Mouse (Mus musculus) embryonic facial prominence, embryonic 13.5 days (tissue): ENCODE results near the gene Tmem117. TPM values are rescaled to one million over a fixed set of nuclear protein-coding genes. Genes with fewer than 3 reads are reported as not detected.

ENCODE experiments used
- ATAC-seq: fragments of 200-750 bp; cut with Nextera tagmentation; 2 replicates; pipeline ENCODE4 v1.8.0; 2017; ENCODE audit warnings: low read depth; ENCODE audit not compliant: insufficient number of reproducible peaks, insufficient read depth, low FRiP score, low TSS enrichment
- H3K27ac ChIP-seq: fragments of 300-500 bp; sonication (generic); 2 replicates; pipeline ENCODE4 v1.5.1; 2015; ENCODE audit warnings: moderate library complexity, mild to moderate bottlenecking, inconsistent platforms
- H3K27me3 ChIP-seq: fragments of 300-500 bp; sonication (generic); 2 replicates; pipeline ENCODE4 v1.6.1; 2015; ENCODE audit warnings: mild to moderate bottlenecking, inconsistent platforms
- H3K36me3 ChIP-seq: fragments of 300-500 bp; sonication (generic); 2 replicates; pipeline ENCODE4 v1.6.1; 2015; ENCODE audit warnings: mild to moderate bottlenecking, inconsistent platforms
- H3K4me1 ChIP-seq: fragments of 300-500 bp; sonication (generic); 2 replicates; pipeline ENCODE4 v1.6.1; 2015; ENCODE audit warnings: inconsistent platforms
- H3K4me2 ChIP-seq: fragments of 300-500 bp; sonication (generic); 2 replicates; pipeline ENCODE4 v1.6.1; 2015; ENCODE audit warnings: moderate library complexity, mild to moderate bottlenecking, inconsistent platforms
- H3K4me3 ChIP-seq: fragments of 300-500 bp; sonication (generic); 2 replicates; pipeline ENCODE4 v1.5.1; 2015; ENCODE audit warnings: mild to moderate bottlenecking, inconsistent platforms
- H3K9ac ChIP-seq: fragments of 300-500 bp; sonication (generic); 2 replicates; pipeline ENCODE4 v1.6.1; 2015; ENCODE audit warnings: mild to moderate bottlenecking, inconsistent platforms
- H3K9me3 ChIP-seq: fragments of 300-500 bp; sonication (generic); 2 replicates; pipeline ENCODE4 v1.6.1; 2016; ENCODE audit warnings: inconsistent platforms
- WGBS: fragments of 180-500 bp; shearing (Covaris S2); methylation state at CpG from one replicate; pipeline ENCODE4 v1.1.7; 2015; ENCODE audit warnings: mixed read lengths; 5-methylcytosine and 5-hydroxymethylcytosine counted together
- polyA plus RNA-seq: library from polyadenylated mRNA; unstranded; fragments of >200 nt; fragmentation: Nextera tagmentation; extraction: Ambion mirVana; gene quantifications from 2 replicates; pipeline ENCODE4 v1.2.1, GENCODE M21; 2015

The Tmem117 gene
- polyA plus RNA-seq, 1 experiment from 2014 or later, result 5.0 TPM

GRCm38 (mm10) chr15:94904672-94905407, 275.8 kb downstream of the Tmem117 start:
- Histone ChIP-seq H3K9ac (no peak overlapping the region), H3K4me3 (no peak overlapping the region), H3K27me3 (no peaks in the 10 kb centered on the region), H3K36me3 (no peaks in the 10 kb centered on the region), H3K9me3 (no peaks in the 10 kb centered on the region), H3K4me1 (no peaks in the 10 kb centered on the region), H3K27ac (no peak overlapping the region), H3K4me2 (no peak overlapping the region)
- no peak for ATAC-seq
- WGBS, result 57% methylated on average over 11 of the region's 11 CpGs

GRCm38 (mm10) chr15:94921672-94922071, 292.6 kb downstream of the Tmem117 start:
- Histone ChIP-seq H3K36me3 (no peaks in the 10 kb centered on the region), H3K9ac (no peak overlapping the region), H3K27me3 (no peaks in the 10 kb centered on the region), H3K4me1 (0 out of 2 replicates have a peak, but pooled peaks cover 5% of the 10 kb centered on the region), H3K27ac (no peak overlapping the region), H3K4me2 (no peak overlapping the region), H3K4me3 (no peak overlapping the region), H3K9me3 (no peaks in the 10 kb centered on the region)
- WGBS, result 26% methylated on average over 1 of the region's 1 CpGs
- ATAC-seq, result no peak

GRCm38 (mm10) chr15:94927986-94928385, 299.0 kb downstream of the Tmem117 start:
- H3K9me3 ChIP-seq, result no peaks in the 10 kb centered on the region
- 87% methylated on average over 5 of the region's 5 CpGs for WGBS
- no peak for ATAC-seq
- no peak overlapping the region for H3K4me3 ChIP-seq
- H3K4me1 ChIP-seq, result 0 out of 2 replicates have a peak, but pooled peaks cover 8% of the 10 kb centered on the region
- no peaks in the 10 kb centered on the region for H3K36me3 ChIP-seq
- no peaks in the 10 kb centered on the region for H3K27me3 ChIP-seq
- no peak overlapping the region for H3K9ac ChIP-seq
- no peak overlapping the region for H3K27ac ChIP-seq
- no peak overlapping the region for H3K4me2 ChIP-seq

- Histone ChIP-seq H3K4me1 (0 out of 2 replicates have a peak, but pooled peaks cover 8% of the 10 kb centered on the region), H3K4me2 (no peak overlapping the region), H3K27me3 (no peaks in the 10 kb centered on the region), H3K9me3 (no peaks in the 10 kb centered on the region), H3K27ac (no peak overlapping the region), H3K4me3 (no peak overlapping the region), H3K36me3 (no peaks in the 10 kb centered on the region), H3K9ac (no peak overlapping the region)
- WGBS, result 54% methylated on average over 3 of the region's 3 CpGs
- ATAC-seq, result no peak
Observed at GRCm38 (mm10) chr15:94930743-94931142, 301.7 kb downstream of the Tmem117 start.

GRCm38 (mm10) chr15:94933044-94933443, 304.0 kb downstream of the Tmem117 start:
- Histone ChIP-seq H3K9me3 (no peaks in the 10 kb centered on the region), H3K27me3 (no peaks in the 10 kb centered on the region), H3K4me1 (no peaks in the 10 kb centered on the region), H3K27ac (no peak overlapping the region), H3K4me2 (no peak overlapping the region), H3K4me3 (no peak overlapping the region), H3K36me3 (no peaks in the 10 kb centered on the region), H3K9ac (no peak overlapping the region)
- WGBS, result 76% methylated on average over 4 of the region's 4 CpGs
- no peak for ATAC-seq

- Histone ChIP-seq H3K27me3 (no peaks in the 10 kb centered on the region), H3K4me3 (no peak overlapping the region), H3K27ac (no peak overlapping the region), H3K4me1 (no peaks in the 10 kb centered on the region), H3K9ac (no peak overlapping the region), H3K4me2 (no peak overlapping the region), H3K36me3 (no peaks in the 10 kb centered on the region), H3K9me3 (no peaks in the 10 kb centered on the region)
- 40% methylated on average over 3 of the region's 3 CpGs for WGBS
- no peak for ATAC-seq
Observed at GRCm38 (mm10) chr15:94933480-94933879, 304.4 kb downstream of the Tmem117 start.

- Histone ChIP-seq H3K4me2 (no peak overlapping the region), H3K36me3 (no peaks in the 10 kb centered on the region), H3K4me1 (no peaks in the 10 kb centered on the region), H3K4me3 (no peak overlapping the region), H3K9ac (no peak overlapping the region), H3K9me3 (no peaks in the 10 kb centered on the region), H3K27ac (no peak overlapping the region), H3K27me3 (no peaks in the 10 kb centered on the region; the same call in 1 of the 2 replicates)
- ATAC-seq, result no peak
- 90% methylated on average over 3 of the region's 3 CpGs for WGBS
Observed at GRCm38 (mm10) chr15:94941954-94942353, 312.9 kb downstream of the Tmem117 start.

GRCm38 (mm10) chr15:94942465-94942864, 313.4 kb downstream of the Tmem117 start:
- no peak for ATAC-seq
- no peak overlapping the region for H3K4me3 ChIP-seq
- WGBS, result 76% methylated on average over 1 of the region's 1 CpGs
- H3K4me2 ChIP-seq, result no peak overlapping the region
- H3K27ac ChIP-seq, result no peak overlapping the region
- H3K27me3 ChIP-seq, result no peaks in the 10 kb centered on the region; the same call in 1 of the 2 replicates
- no peaks in the 10 kb centered on the region for H3K9me3 ChIP-seq
- H3K36me3 ChIP-seq, result no peaks in the 10 kb centered on the region
- no peaks in the 10 kb centered on the region for H3K4me1 ChIP-seq
- H3K9ac ChIP-seq, result no peak overlapping the region

- no peaks in the 10 kb centered on the region for H3K4me1 ChIP-seq
- H3K27me3 ChIP-seq, result no peaks in the 10 kb centered on the region; the same call in 1 of the 2 replicates
- H3K9me3 ChIP-seq, result no peaks in the 10 kb centered on the region
- 69% methylated on average over 5 of the region's 5 CpGs for WGBS
- H3K4me2 ChIP-seq, result no peak overlapping the region
- no peak overlapping the region for H3K27ac ChIP-seq
- H3K4me3 ChIP-seq, result no peak overlapping the region
- ATAC-seq, result no peak
- no peak overlapping the region for H3K9ac ChIP-seq
- H3K36me3 ChIP-seq, result no peaks in the 10 kb centered on the region
Observed at GRCm38 (mm10) chr15:94943891-94944290, 314.9 kb downstream of the Tmem117 start.

- H3K27me3 ChIP-seq, result no peaks in the 10 kb centered on the region
- no peak overlapping the region for H3K27ac ChIP-seq
- H3K4me1 ChIP-seq, result no peaks in the 10 kb centered on the region
- WGBS, result 83% methylated on average over 7 of the region's 7 CpGs
- no peak overlapping the region for H3K9ac ChIP-seq
- ATAC-seq, result no peak
- no peak overlapping the region for H3K4me3 ChIP-seq
- no peak overlapping the region for H3K4me2 ChIP-seq
- no peaks in the 10 kb centered on the region for H3K9me3 ChIP-seq
- H3K36me3 ChIP-seq, result no peaks in the 10 kb centered on the region
Observed at GRCm38 (mm10) chr15:94951382-94952048, 322.5 kb downstream of the Tmem117 start.

- no peak for ATAC-seq
Observed at GRCm38 (mm10) chr15:94956697-94957096, 327.7 kb downstream of the Tmem117 start.

GRCm38 (mm10) chr15:94957202-94957601, 328.2 kb downstream of the Tmem117 start:
- H3K36me3 ChIP-seq, result no peaks in the 10 kb centered on the region
- H3K4me3 ChIP-seq, result no peak overlapping the region
- no peak overlapping the region for H3K4me2 ChIP-seq
- no peaks in the 10 kb centered on the region for H3K27me3 ChIP-seq
- no peak overlapping the region for H3K9ac ChIP-seq
- 77% methylated on average over 4 of the region's 4 CpGs for WGBS
- H3K4me1 ChIP-seq, result no peaks in the 10 kb centered on the region
- no peaks in the 10 kb centered on the region for H3K9me3 ChIP-seq
- H3K27ac ChIP-seq, result no peak overlapping the region
- no peak for ATAC-seq

More at GRCm38 (mm10) chr15:94956697-94957096, 327.7 kb downstream of the Tmem117 start:
- Histone ChIP-seq H3K9me3 (no peaks in the 10 kb centered on the region), H3K36me3 (no peaks in the 10 kb centered on the region), H3K4me2 (no peak overlapping the region), H3K9ac (no peak overlapping the region), H3K27me3 (no peaks in the 10 kb centered on the region), H3K4me1 (no peaks in the 10 kb centered on the region), H3K4me3 (no peak overlapping the region), H3K27ac (no peak overlapping the region)
- 54% methylated on average over 3 of the region's 3 CpGs for WGBS
